Mouse (Mus musculus): ENCODE results near the gene Akt1s1.
A peak's percentile ranks its signal among the peaks of the same experiment; 100 is the strongest.

The Akt1s1 gene

GRCm38 (mm10) chr7:44826771-44827170, 22.0 kb upstream of the Akt1s1 start:
- DNase-seq (ENCODE audit: low read depth, low spot score) = no peak

GRCm38 (mm10) chr7:44828706-44829105, 20.1 kb upstream of the Akt1s1 start:
- DNase-seq (ENCODE audit: low read depth, low spot score) = no peak

GRCm38 (mm10) chr7:44832763-44833162, 16.0 kb upstream of the Akt1s1 start:
- no peak for DNase-seq (ENCODE audit: low read depth, low spot score)

GRCm38 (mm10) chr7:44835373-44836015, 13.3 kb upstream of the Akt1s1 start:
- DNase-seq (ENCODE audit: low read depth, low spot score) = no peak

- DNase-seq (ENCODE audit: low read depth, low spot score) = no peak
Observed at GRCm38 (mm10) chr7:44836016-44836404, 12.8 kb upstream of the Akt1s1 start.

- peak; percentile 82 for DNase-seq (ENCODE audit: low read depth, low spot score)
Observed at GRCm38 (mm10) chr7:44836423-44837053, 12.3 kb upstream of the Akt1s1 start.

GRCm38 (mm10) chr7:44838073-44838472, 10.7 kb upstream of the Akt1s1 start:
- DNase-seq (ENCODE audit: low read depth, low spot score) = no peak

GRCm38 (mm10) chr7:44839171-44839490, 9.7 kb upstream of the Akt1s1 start:
- DNase-seq (ENCODE audit: low read depth, low spot score) = no peak

GRCm38 (mm10) chr7:44839491-44840191, 9.2 kb upstream of the Akt1s1 start:
- no peak for DNase-seq (ENCODE audit: low read depth, low spot score)

- no peak for DNase-seq (ENCODE audit: low read depth, low spot score)
Observed at GRCm38 (mm10) chr7:44840426-44840825, 8.4 kb upstream of the Akt1s1 start.

- no peak for DNase-seq (ENCODE audit: low read depth, low spot score)
Observed at GRCm38 (mm10) chr7:44841825-44842463, 6.8 kb upstream of the Akt1s1 start.

- no peak for DNase-seq (ENCODE audit: low read depth, low spot score)
Observed at GRCm38 (mm10) chr7:44845006-44845405, 3.8 kb upstream of the Akt1s1 start.

- DNase-seq (ENCODE audit: low read depth, low spot score) = no peak
Observed at GRCm38 (mm10) chr7:44846804-44847203, 2.0 kb upstream of the Akt1s1 start.

- DNase-seq (ENCODE audit: low read depth, low spot score) = no peak
Observed at GRCm38 (mm10) chr7:44847772-44848171, 1.0 kb upstream of the Akt1s1 start.

GRCm38 (mm10) chr7:44849416-44850111, 773 bp downstream of the Akt1s1 start:
- peak; percentile 95 for DNase-seq (ENCODE audit: low read depth, low spot score)

GRCm38 (mm10) chr7:44850146-44850545, 1.4 kb downstream of the Akt1s1 start:
- no peak for DNase-seq (ENCODE audit: low read depth, low spot score)

GRCm38 (mm10) chr7:44850789-44851624, 2.2 kb downstream of the Akt1s1 start:
- no peak for DNase-seq (ENCODE audit: low read depth, low spot score)

- no peak for DNase-seq (ENCODE audit: low read depth, low spot score)
Observed at GRCm38 (mm10) chr7:44851625-44852234, 2.9 kb downstream of the Akt1s1 start.

- DNase-seq (ENCODE audit: low read depth, low spot score) = no peak
Observed at GRCm38 (mm10) chr7:44852259-44853027, 3.7 kb downstream of the Akt1s1 start.

GRCm38 (mm10) chr7:44853065-44853464, 4.3 kb downstream of the Akt1s1 start:
- no peak for DNase-seq (ENCODE audit: low read depth, low spot score)

Data from skeletal muscle tissue, adult 2 months (tissue).